Mouse (Mus musculus): ENCODE data around the gene Tnni3k. TPM values are rescaled to one million over a fixed set of nuclear protein-coding genes. Genes with fewer than 3 reads are reported as not detected.

The Tnni3k gene
- polyA plus RNA-seq, 1 experiment: not detected

GRCm38 (mm10) chr3:154970981-154971380 is 84.2 kb downstream of the Tnni3k start:
- no peaks in the 10 kb centered on the region for H3K4me1 ChIP-seq
- no peaks in the 10 kb centered on the region for H3K36me3 ChIP-seq (replicated peaks; ENCODE audit: low read length)
- TF ChIP-seq GATA1 (IDR thresholded peaks at IDR 0.05; ENCODE audit: borderline replicate concordance, low read length) (no peak), FLI1 (IDR thresholded peaks at IDR 0.05; ENCODE audit: low read length) (no peak)
- peaks cover 9% of the 10 kb centered on the region for H3K9me3 ChIP-seq
- no peaks in the 10 kb centered on the region for H3K27me3 ChIP-seq (replicated peaks)
- H3K4me3 ChIP-seq (replicated peaks): no peak overlapping the region

GRCm38 (mm10) chr3:154961284-154961683 is 93.9 kb downstream of the Tnni3k start:
- H3K4me1 ChIP-seq: no peaks in the 10 kb centered on the region
- H3K36me3 ChIP-seq (replicated peaks; ENCODE audit: low read length): no peaks in the 10 kb centered on the region
- H3K4me3 ChIP-seq (replicated peaks): no peak overlapping the region
- peaks cover 14% of the 10 kb centered on the region; the same call in 1 of the 2 replicates for H3K9me3 ChIP-seq
- no peaks in the 10 kb centered on the region for H3K27me3 ChIP-seq (replicated peaks)
- TF ChIP-seq GATA1 (IDR thresholded peaks at IDR 0.05; ENCODE audit: borderline replicate concordance, low read length): no peak
- TF ChIP-seq FLI1 (IDR thresholded peaks at IDR 0.05; ENCODE audit: low read length): no peak

GRCm38 (mm10) chr3:154953088-154953487 is 102.1 kb downstream of the Tnni3k start:
- no peaks in the 10 kb centered on the region for H3K4me1 ChIP-seq
- no peaks in the 10 kb centered on the region for H3K27me3 ChIP-seq (replicated peaks)
- no peak overlapping the region for H3K4me3 ChIP-seq (replicated peaks)
- peaks cover 3% of the 10 kb centered on the region; the same call in 1 of the 2 replicates for H3K9me3 ChIP-seq
- TF ChIP-seq GATA1 (IDR thresholded peaks at IDR 0.05; ENCODE audit: borderline replicate concordance, low read length): no peak
- no peak for TF ChIP-seq FLI1 (IDR thresholded peaks at IDR 0.05; ENCODE audit: low read length)
- H3K36me3 ChIP-seq (replicated peaks; ENCODE audit: low read length): no peaks in the 10 kb centered on the region

- Histone ChIP-seq H3K4me3 (replicated peaks) (no peak overlapping the region), H3K36me3 (replicated peaks; ENCODE audit: low read length) (no peaks in the 10 kb centered on the region), H3K4me1 (no peaks in the 10 kb centered on the region), H3K27me3 (replicated peaks) (no peaks in the 10 kb centered on the region), H3K9me3 (peaks cover 25% of the 10 kb centered on the region)
- TF ChIP-seq FLI1 (IDR thresholded peaks at IDR 0.05; ENCODE audit: low read length): no peak
- no peak for TF ChIP-seq GATA1 (IDR thresholded peaks at IDR 0.05; ENCODE audit: borderline replicate concordance, low read length)
Measured at GRCm38 (mm10) chr3:154949551-154949950, 105.7 kb downstream of the Tnni3k start.

- H3K4me1 ChIP-seq: no peaks in the 10 kb centered on the region
Measured at GRCm38 (mm10) chr3:154945688-154946161, 109.5 kb downstream of the Tnni3k start.

GRCm38 (mm10) chr3:154927757-154928156 is 127.5 kb downstream of the Tnni3k start:
- TF ChIP-seq GATA1 (IDR thresholded peaks at IDR 0.05; ENCODE audit: borderline replicate concordance, low read length) (no peak), FLI1 (IDR thresholded peaks at IDR 0.05; ENCODE audit: low read length) (no peak)
- Histone ChIP-seq H3K27me3 (replicated peaks) (no peaks in the 10 kb centered on the region), H3K4me1 (no peaks in the 10 kb centered on the region), H3K4me3 (replicated peaks) (no peak overlapping the region), H3K36me3 (replicated peaks; ENCODE audit: low read length) (no peaks in the 10 kb centered on the region), H3K9me3 (peaks cover 29% of the 10 kb centered on the region)

More at GRCm38 (mm10) chr3:154945688-154946161, 109.5 kb downstream of the Tnni3k start:
- H3K9me3 ChIP-seq: peaks cover 21% of the 10 kb centered on the region
- H3K27me3 ChIP-seq (replicated peaks): no peaks in the 10 kb centered on the region
- H3K4me3 ChIP-seq (replicated peaks): no peak overlapping the region
- no peak for TF ChIP-seq GATA1 (IDR thresholded peaks at IDR 0.05; ENCODE audit: borderline replicate concordance, low read length)
- TF ChIP-seq FLI1 (IDR thresholded peaks at IDR 0.05; ENCODE audit: low read length): no peak
- H3K36me3 ChIP-seq (replicated peaks; ENCODE audit: low read length): no peaks in the 10 kb centered on the region

GRCm38 (mm10) chr3:154924936-154925335 is 130.3 kb downstream of the Tnni3k start:
- TF ChIP-seq FLI1 (IDR thresholded peaks at IDR 0.05; ENCODE audit: low read length): no peak
- no peak for TF ChIP-seq GATA1 (IDR thresholded peaks at IDR 0.05; ENCODE audit: borderline replicate concordance, low read length)
- Histone ChIP-seq H3K36me3 (replicated peaks; ENCODE audit: low read length) (no peaks in the 10 kb centered on the region), H3K4me3 (replicated peaks) (no peak overlapping the region), H3K4me1 (no peaks in the 10 kb centered on the region), H3K27me3 (replicated peaks) (no peaks in the 10 kb centered on the region), H3K9me3 (peaks cover 24% of the 10 kb centered on the region)

- H3K27me3 ChIP-seq (replicated peaks): no peaks in the 10 kb centered on the region
- peaks cover 15% of the 10 kb centered on the region; the same call in 1 of the 2 replicates for H3K9me3 ChIP-seq
- no peaks in the 10 kb centered on the region for H3K36me3 ChIP-seq (replicated peaks; ENCODE audit: low read length)
- no peaks in the 10 kb centered on the region for H3K4me1 ChIP-seq
- no peak overlapping the region for H3K4me3 ChIP-seq (replicated peaks)
- TF ChIP-seq GATA1 (IDR thresholded peaks at IDR 0.05; ENCODE audit: borderline replicate concordance, low read length) (no peak), FLI1 (IDR thresholded peaks at IDR 0.05; ENCODE audit: low read length) (no peak)
Measured at GRCm38 (mm10) chr3:154915566-154915965, 139.6 kb downstream of the Tnni3k start.

GRCm38 (mm10) chr3:154913641-154914040 is 141.6 kb downstream of the Tnni3k start:
- H3K4me1 ChIP-seq: no peaks in the 10 kb centered on the region
- no peaks in the 10 kb centered on the region for H3K36me3 ChIP-seq (replicated peaks; ENCODE audit: low read length)
- H3K9me3 ChIP-seq: peaks cover 15% of the 10 kb centered on the region; the same call in 1 of the 2 replicates
- no peak overlapping the region for H3K4me3 ChIP-seq (replicated peaks)
- TF ChIP-seq GATA1 (IDR thresholded peaks at IDR 0.05; ENCODE audit: borderline replicate concordance, low read length) (no peak), FLI1 (IDR thresholded peaks at IDR 0.05; ENCODE audit: low read length) (no peak)
- H3K27me3 ChIP-seq (replicated peaks): no peaks in the 10 kb centered on the region

- Histone ChIP-seq H3K4me1 (no peaks in the 10 kb centered on the region), H3K36me3 (replicated peaks; ENCODE audit: low read length) (no peaks in the 10 kb centered on the region), H3K9me3 (peaks cover 18% of the 10 kb centered on the region; the same call in 1 of the 2 replicates), H3K27me3 (replicated peaks) (no peaks in the 10 kb centered on the region), H3K4me3 (replicated peaks) (no peak overlapping the region)
- TF ChIP-seq GATA1 (IDR thresholded peaks at IDR 0.05; ENCODE audit: borderline replicate concordance, low read length) (no peak), FLI1 (IDR thresholded peaks at IDR 0.05; ENCODE audit: low read length) (no peak)
Measured at GRCm38 (mm10) chr3:154896737-154897136, 158.5 kb downstream of the Tnni3k start.
